Mouse (Mus musculus) cerebellum, adult 11 months (tissue): ENCODE measurements around the gene Cd164l2.

ENCODE experiments used
- DNase-seq: peaks from one replicate; pipeline ENCODE4 v3.0.0; 2022

The Cd164l2 gene

DNA sequence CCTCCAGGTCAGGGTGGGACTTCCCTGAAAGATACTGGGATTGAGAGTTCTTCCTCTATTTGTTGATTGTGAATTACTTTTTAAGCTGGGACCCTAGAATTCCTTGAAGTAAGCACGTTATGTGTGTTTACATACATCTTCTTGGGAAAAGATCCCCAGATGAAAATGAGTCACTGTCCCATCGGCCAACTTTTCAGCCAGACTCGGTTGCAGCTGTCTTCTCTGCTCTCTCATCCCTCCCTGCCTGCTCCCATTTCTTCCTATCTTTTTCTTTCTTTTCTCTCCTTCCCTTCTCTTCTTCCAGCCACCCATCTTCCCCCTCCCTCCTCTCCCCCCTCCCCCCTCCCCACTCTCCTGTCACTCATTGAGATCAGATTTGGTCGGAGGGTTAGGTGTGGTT lies 16.9 kb upstream of the Cd164l2 start:
- DNase-seq, result no peak

DNA sequence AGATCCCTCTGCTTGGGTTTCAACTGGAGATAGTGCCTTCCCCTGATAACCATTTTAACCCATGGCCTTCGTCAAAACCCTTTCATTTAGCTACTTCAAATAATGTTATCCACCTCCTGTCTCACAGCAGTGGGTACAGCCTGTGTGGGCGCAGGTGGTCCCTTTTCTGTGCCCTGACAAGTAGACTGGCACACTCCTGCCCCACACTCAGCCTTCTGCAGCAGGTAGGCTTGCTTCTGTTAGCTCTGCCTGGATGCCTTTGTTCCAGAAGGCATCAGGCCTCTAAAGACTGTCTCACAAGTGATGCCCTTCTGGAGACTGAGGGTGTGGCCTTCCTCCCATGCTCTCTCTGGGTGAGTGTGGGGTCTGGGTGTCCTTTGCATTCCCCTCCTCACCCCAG lies 15.8 kb upstream of the Cd164l2 start:
- no peak for DNase-seq

DNA sequence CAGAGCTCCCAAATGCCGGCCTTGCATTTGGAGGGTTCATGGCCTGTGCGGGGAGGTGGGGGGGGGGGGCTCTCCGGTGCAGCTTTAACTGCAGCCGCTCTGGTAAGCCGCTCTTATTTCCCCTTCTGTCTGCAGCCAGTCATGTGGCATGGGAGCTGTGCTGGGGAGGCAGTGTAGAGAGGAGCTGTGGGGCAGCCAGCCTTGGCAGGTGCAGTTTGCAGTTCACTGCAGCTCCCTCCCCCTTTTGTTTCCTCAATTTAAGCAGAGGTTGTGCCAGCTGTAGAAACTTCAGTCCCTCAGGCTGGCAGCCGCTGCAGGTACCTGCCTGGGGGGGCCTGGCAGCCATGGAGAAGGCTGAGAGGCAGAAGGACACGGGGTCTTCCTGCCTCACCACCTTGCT lies 15.1 kb upstream of the Cd164l2 start:
- no peak for DNase-seq

DNA sequence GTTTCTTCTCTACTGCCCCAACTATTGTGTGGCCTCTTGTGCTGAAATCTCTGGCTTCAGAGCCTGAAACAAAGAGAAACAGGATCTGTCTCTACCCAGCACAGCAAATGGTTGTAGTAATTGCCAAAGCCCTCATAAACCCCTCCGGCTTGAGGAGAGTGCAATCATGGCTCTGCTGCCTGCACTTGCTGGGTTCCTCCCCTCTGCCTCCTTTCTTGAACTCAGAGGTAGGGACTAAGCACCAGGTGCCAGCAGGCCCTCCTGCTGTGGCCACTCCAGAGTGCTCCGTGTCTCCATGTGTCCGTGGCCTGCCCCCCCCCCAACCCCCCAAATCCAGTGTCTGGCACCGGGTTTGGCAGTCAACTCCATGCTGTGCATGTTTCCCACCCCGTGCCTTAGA lies 14.6 kb upstream of the Cd164l2 start:
- no peak for DNase-seq

DNA sequence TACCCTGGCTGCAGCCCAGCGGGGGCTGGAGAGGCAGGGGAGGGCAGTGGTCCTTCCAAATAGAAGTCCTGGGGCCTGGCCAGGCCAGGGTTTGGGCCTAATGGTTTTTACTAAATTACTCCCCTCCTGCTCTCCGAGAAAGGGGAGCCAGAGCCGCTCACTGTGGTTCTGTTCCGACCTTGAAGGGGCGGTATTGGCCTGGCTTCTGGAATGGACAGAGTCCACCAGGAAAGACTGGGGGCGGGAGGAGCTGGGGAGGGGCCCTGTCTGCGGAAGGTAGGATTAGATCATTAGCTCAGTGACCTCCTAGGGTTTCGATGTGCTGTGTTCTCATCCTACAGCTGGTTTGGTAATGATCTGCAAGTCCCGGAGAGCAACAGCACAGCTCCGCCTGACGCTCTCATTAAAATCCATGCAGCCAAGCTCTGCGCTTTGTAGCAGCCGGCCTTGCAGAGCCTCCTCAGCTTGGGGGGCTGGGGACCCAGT lies 14.1 kb upstream of the Cd164l2 start:
- DNase-seq, result no peak

DNA sequence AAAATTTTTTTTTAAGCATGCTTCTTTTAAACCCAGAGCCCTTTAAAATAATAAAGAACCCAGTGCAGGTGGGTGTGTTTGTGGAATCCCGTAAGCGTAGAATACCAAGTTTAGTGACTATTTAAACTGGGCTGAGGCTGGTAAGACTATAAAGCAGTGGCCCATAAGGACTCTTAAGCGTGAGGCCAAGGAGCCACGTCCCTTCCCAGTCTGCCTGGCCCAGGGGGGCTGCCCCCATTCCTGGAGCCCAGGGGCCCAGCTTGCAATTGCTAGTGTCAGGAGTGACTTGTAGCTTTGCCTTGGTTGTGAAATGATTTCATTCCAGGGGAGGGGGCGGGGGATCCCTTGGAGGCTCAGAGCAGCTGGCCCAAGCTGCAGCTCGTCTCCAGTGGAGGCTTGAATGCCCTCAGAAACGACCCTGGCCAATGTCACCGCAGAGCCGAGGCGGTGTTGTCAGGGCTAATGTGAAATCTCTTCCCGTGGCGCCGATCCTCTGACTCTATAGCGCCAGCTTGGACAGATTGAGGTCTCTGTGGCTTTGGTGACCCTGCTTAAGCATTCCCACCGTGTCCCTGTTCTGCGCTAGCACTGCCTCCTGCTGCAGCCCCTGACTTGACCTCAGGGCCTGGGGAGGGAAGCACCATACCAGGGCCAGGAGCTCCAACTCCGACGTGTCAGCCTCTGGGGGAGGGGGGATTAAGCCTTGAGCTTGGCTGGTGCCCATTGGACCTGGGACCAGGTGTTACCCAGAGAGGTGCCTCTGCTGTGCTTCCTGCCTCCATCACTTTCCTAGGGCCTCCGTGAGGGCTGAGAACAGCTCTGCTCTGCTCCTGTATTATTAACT lies 13.4 kb upstream of the Cd164l2 start:
- DNase-seq, result no peak

DNA sequence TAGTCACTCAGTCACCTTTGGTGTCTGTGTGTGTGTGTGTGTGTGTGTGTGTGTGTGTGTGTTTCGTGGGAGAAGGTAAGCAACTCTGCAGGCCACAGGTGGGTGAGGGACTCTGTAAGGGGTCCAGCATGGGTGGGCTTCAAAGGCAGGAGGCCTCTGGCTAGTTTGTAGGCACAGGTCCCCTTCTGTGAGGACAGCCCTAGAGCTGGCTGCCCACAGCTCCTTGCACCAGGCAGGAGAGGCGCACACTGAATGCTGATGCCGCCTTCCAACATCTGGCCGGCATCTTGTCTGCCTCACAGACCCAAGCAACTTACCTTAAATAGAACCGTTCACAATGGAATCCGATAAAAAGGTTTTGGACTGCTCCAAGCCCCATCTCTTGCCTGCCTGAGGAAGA lies 12.2 kb upstream of the Cd164l2 start:
- no peak for DNase-seq

DNA sequence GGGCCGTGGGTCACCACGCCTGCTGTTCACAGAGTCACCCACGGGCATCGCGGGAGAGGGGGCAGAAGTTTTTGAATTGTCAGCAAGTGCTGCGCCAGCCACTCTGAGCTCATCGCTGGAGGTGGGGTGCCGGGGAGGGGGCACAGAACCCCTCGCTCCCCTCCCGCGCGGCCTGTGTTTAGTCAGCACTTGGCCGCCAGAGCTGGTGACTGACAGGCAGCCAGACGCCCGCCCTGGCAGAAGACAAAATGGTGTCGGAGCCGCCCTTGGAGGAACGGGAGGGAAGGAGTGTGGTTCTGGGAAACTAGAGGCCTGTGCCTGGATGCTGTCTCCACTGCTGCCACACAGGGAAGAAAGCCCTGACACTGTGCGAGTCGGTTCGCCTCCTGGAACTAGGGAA lies 11.6 kb upstream of the Cd164l2 start:
- no peak for DNase-seq

DNA sequence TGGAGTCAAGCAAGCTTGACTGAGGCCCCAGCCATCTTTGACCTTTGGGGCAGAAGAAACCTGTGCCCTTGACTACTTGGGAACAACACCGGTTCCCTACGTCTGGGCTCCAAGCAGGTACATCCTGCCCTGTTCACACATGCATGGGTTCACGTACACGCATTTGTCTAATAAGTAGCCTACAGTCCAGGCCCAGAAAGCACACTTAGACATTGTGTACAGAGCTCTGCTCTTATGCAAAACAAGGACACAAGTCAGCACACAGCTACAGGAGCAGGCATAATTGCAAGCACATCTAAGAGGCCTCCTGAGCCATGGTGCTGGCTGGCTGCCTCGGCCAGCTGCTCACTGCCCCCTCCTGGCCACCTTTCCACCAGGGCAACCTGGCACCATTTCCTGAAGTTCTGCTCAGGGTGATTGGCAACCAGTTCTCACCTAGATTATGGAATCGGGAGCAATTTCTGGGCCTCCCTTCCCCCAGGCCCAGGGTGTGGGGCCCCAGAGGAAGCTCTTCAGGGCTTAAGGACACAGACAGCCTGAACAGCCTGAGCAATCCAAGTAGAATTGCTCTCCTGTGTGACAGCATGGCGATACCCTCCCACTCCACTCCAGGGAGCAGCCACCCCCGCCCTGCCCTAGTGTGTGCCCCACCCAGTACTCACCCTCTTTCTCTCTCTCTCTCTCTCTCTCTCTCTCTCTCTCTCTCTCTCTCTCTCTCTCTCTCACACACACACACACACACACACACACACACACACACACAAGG lies 10.7 kb upstream of the Cd164l2 start:
- DNase-seq, result peak; percentile 82

DNA sequence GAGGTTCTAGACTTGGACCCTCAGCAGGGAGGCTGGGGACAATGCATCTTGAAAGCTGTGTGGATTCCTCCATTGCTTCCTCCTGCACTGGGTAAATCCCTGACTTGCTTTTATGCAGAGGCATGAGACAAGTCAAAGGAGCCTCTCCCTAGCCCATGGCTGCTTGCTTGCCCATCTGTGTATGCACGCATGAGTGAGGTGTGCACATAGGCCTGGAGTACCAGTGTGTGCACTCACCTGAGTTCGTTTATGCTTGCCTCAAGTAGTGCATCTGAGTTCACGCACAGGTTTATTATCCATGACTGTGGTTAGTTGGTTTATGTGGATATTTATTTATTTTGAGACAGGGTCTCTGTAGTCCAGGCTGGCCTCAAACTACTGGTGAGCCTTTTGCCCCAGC lies 9.7 kb upstream of the Cd164l2 start:
- DNase-seq, result no peak

DNA sequence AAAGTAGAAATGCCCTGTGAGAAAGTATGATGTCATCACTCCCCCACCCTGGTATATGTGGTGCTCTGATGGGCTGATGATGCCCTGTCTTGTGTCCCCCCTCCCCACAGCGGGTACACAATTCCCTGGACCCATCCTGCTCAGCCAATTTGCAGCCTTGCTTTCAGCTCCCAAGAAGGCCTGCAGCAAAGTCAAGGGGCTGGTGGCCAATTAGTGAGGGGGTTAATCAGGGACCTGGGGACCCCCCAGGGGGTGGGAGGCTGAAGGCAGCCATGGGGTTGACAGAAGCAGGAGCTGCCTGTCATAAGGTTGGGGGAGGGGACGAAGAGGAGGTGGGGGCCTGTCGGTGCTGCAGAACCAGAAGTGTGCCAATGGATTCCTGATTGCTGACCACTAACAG lies 8.3 kb upstream of the Cd164l2 start:
- DNase-seq, result no peak

DNA sequence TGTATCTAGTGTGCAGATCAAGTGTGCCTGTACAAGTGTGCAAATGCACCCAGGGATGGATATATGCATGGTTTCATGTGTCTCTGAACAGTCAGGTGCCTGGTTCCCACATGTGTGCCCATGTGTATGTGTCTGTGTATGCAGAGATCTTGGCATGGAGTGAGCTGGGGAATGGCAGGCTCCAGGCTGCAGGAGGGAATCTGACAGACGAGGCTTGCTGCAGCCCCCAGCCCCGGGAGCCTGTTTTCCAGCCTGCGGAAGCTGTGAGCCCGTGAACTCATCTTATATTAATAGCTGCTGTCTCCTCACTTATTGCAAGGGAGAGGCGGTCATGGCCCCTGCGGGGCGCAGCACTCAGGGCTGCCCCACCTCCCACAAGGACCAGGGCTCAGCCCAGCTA lies 7.6 kb upstream of the Cd164l2 start:
- no peak for DNase-seq

DNA sequence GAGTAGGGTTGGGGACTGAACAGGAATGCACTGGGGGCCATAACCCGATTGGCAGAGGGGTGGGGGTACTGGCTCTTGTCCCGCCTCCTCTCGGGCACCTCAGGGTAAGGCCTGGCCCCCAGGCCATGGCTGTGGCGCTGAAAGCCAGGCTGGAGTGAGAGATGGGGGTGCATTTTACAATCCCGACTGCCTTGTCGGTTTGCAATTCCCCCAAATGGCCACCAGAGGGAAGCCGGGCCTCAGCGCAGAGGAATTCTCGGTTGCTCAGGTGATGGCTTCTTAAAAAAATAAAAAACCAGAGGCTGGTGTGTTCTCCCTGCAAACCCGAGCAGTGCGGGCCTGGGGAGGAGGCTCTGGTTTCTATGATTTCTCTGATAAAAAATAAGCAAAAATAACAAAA lies 2.6 kb upstream of the Cd164l2 start:
- DNase-seq, result peak; percentile 66

DNA sequence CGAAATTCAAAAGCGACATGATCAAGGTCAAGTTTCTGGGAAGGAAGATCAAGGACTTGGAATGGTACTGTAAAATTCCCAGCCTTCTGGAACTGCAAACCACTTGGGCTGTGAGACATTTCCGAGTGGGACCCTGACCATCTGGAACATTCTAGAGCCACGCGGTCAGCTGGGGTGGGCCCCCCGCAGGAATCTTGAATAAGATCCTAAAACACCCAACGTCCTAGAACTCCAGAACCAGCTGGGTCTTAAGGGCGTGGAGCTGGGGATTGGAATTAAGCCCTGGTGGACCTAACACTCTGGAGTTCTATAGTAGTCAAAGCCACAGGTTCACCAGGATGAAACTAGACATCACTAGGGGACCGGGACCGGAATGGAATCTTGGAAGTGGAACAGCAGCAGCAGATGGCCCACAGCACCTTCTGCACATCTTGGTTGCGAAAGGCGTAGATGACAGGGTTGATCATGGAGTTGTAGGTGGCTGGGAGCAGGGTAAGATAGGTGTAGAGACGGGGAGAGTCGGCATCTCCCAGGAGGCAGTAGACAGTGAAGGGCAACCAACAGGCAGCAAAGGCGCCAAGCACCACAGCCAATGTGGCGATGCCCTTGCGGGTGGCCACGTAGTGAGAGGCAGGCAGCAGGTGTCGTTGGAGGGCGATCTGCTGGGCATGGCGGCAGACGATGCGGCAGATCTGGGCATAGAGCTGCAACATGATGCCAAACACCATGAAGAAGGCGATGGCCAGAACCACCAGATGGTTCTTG lies 1.7 kb upstream of the Cd164l2 start:
- no peak for DNase-seq

DNA sequence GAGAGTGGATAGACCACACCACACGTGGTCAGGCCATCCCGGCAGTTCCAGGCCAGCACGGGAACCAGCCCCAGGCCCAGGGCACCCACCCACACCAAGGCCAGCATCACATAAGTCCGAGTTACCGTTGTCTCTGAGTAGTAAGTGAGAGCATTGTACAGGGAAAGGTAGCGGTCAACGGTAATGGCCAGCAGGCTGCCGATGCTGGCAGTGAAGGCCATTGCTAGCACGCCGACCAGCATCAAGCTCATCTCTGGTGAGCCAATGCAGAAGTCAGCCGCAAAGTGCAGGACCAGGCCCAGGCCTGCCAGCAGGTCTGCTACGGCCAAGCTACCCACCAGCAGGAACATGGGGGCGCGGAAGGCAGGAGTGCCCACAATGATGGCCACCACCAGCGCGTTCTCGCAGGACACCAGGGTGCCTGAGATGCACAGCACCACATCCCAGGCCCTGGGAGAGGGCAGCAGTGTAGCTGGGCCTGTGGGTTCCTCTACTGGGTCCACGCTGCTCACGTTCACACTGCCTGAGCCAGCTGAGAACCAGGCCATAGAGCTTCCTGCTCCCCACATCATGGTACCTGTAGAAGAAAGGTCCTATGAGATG lies 1.0 kb upstream of the Cd164l2 start:
- no peak for DNase-seq

DNA sequence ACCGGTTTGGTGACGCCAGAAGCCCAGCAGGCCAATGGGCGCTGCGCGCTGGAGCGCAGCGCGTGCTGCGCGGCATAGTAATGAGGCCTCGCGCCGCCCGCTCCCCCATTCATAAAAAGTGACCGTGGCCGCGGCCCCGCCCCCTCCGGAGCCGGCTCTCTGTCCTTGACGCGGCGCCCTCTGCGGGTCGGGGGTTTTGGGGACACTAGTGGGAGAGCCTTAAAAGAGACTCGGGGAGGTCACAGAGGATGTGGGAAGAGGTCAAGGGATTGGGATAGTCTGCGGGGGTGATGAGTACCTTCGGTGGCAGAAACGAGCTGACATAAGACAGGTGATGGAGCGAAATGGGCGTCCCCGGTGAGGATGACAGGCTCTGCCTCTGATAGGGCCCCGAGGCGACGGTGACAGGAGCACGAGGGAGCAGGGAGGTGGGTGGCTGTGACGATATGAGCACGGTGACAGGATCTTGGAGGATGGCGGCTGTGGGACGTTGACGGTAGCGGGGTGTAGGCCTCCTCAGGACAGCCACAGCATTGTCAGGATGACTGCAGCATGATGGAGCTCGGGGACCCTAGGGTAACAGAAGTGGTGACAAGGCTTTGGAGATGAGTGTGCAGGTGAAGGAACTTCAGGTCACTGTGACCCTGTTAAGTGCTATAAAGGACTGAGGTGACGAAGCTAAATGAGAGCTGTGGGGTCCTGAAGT lies 784 bp downstream of the Cd164l2 start:
- DNase-seq, result peak; percentile 83

DNA sequence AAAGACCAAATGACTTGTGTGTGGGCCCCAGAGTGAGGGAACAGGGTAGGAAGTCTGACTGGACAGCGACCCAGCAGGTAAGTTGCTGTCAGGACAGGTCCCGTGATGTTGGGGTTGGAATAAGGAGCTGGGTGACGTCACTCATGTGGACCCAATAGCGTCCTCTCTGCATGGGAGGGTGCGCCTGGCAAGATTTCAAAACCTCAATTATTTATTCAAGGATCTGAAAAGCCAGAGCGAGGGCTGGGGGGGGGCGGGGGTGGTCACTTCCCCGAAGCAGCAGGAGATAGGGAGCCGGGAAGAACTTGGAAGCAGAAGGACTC lies 1.3 kb downstream of the Cd164l2 start:
- no peak for DNase-seq

DNA sequence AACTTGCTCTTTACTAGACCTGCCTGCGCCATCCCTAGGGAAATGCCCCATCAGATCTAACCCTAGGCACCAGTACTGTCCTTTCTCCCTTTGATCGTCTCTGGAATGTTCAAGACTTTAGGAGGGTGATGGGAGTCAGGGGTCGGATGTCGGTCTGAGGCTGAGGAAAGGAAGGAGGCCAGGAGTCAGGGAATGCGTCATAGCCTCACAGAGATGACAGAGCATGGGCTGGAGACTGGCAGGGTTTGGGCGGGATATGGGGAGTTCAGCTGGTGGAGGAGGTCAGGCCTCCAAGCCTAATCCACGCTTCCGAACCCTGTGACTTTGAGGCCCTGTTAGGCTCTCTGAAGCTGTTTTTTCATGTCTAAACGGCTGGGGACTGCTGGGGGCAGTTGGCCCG lies 1.7 kb downstream of the Cd164l2 start:
- DNase-seq, result no peak

DNA sequence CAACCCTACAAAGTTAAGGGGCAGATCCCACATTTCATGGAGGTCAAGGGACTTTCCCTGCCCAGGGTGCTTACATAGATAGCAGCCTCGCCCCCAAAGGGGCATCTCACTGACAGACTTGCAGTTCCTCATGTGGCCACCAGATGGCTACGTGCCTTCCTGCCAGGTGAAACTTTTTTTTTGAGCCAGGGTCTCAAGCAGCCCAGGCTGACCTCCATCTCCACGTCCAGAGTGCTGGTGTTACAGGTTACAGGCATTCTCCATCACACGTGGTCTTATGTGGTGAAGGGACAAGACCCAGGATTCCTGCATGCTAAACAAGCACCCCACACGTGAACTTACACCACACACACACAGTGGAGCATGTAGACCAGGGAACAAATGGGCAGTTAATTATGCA lies 5.7 kb downstream of the Cd164l2 start:
- peak; percentile 56 for DNase-seq

DNA sequence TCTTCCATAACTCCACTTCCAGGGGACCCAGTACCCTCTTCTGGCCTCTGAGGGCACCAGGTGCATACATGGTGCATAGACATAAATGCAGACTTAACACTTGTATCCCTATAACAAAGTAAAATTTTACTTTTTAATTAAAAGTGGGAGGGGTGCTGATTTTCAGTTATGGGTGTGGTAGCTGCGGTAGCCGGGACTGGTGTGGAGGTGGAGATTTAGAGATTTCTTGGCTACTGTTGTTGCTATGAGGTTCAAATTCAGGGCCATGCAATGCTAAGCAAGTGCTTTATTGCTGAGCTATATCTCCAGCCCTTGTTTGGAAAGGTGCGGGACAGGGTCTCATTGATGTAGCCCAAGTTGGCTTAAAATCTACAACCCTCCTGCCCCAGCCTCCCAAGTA lies 6.8 kb downstream of the Cd164l2 start:
- no peak for DNase-seq

DNA sequence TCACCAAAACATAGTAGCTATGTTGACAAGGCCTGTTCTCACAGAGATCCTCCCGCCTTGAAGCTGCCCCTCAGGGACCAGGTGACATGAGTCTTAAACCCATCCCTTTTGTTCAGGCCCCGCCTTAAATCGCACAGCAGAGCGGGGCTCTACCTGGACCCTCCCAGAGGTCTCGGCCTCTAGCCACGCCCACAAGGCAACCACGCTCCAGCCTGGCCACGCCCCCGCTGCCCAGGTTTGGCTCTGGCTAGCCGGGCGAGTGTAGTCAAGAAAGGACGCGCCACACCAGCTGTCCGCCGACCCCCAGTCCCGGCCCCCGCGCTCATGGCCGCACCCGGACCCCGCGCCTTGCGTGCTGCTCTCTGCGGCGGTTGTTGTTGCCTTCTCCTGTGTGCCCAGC lies 8.7 kb downstream of the Cd164l2 start:
- DNase-seq, result no peak

DNA sequence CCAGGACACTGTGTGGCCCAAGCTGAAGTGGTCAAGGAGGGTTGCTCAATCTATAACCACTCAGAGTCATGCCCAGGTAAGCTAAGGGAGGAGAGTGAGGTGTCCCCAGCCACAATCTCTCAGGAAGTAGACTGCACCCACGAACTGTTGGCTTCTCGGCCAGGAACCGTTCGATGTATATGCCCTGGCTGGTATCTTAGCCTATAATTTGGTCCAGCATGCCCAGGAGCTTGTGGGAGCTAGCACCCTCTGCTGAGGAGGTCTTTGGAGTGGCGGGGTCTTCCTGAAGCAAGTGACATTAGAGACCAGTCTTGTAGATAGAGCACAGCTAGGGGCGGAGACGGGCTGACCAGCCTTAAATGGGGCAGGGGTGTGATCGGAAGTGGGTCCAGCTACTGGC lies 9.8 kb downstream of the Cd164l2 start:
- DNase-seq, result no peak

DNA sequence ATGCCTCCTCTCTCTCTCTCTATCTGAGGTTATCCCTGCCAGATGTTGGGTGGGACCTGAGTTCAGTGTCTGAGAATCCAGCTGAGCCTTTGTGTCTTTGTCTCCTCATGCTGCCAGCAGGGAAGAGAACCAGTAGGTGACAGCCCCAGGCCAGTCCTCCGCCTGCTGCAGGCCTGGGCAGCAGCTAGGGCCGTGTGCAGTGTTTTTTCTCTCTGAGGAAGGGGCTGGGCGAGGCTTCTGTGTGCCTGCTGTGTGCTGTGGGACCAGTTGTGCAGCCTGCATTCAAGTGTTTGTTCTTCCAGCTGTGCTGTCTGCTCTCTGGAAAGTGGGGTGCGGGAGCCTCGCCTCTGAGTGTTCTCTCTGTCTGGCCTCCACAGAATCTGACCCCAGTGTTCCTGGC lies 11.9 kb downstream of the Cd164l2 start:
- no peak for DNase-seq
